Mouse (Mus musculus) liver, embryonic 15.5 days (tissue): ENCODE measurements around the gene Itga9. TPM values are rescaled to one million over a fixed set of nuclear protein-coding genes. Genes with fewer than 3 reads are reported as not detected.

Experiments
- ATAC-seq: fragments of 200-750 bp; cut with Nextera tagmentation; 2 replicates; pipeline ENCODE4 v1.8.0; 2017; ENCODE audit warnings: moderate number of reproducible peaks, mild to moderate bottlenecking, moderate library complexity; ENCODE audit not compliant: insufficient read depth
- H3K27ac ChIP-seq: fragments of 300-500 bp; sonication (generic); replicated peaks from 2 replicates; pipeline ENCODE4 v1.5.1; 2015; ENCODE audit warnings: mild to moderate bottlenecking, inconsistent platforms
- H3K27me3 ChIP-seq: fragments of 300-500 bp; sonication (generic); 2 replicates; pipeline ENCODE4 v1.6.1; 2015; ENCODE audit warnings: mild to moderate bottlenecking, inconsistent platforms
- H3K36me3 ChIP-seq: fragments of 300-500 bp; sonication (generic); replicated peaks from 2 replicates; pipeline ENCODE4 v1.6.1; 2015; ENCODE audit warnings: moderate library complexity, mild to moderate bottlenecking, inconsistent platforms
- H3K4me1 ChIP-seq: fragments of 300-500 bp; sonication (generic); replicated peaks from 2 replicates; pipeline ENCODE4 v1.6.1; 2015; ENCODE audit warnings: inconsistent platforms
- H3K4me2 ChIP-seq: fragments of 300-500 bp; sonication (generic); 2 replicates; pipeline ENCODE4 v1.6.1; 2015; ENCODE audit warnings: moderate library complexity, mild to moderate bottlenecking, inconsistent platforms
- H3K4me3 ChIP-seq: fragments of 300-500 bp; sonication (generic); replicated peaks from 2 replicates; pipeline ENCODE4 v1.5.1; 2015; ENCODE audit warnings: mild to moderate bottlenecking, inconsistent platforms
- H3K9ac ChIP-seq: fragments of 300-500 bp; sonication (generic); 2 replicates; pipeline ENCODE4 v1.6.1; 2015; ENCODE audit warnings: moderate library complexity, mild to moderate bottlenecking, inconsistent platforms
- H3K9me3 ChIP-seq: fragments of 300-500 bp; sonication (generic); replicated peaks from 2 replicates; pipeline ENCODE4 v1.6.1; 2016; ENCODE audit warnings: inconsistent platforms
- WGBS: fragments of 180-500 bp; shearing (Covaris S2); methylation state at CpG from one replicate; pipeline ENCODE4 v1.1.7; 2015; ENCODE audit warnings: mixed read lengths; ENCODE audit not compliant: insufficient replicate concordance; 5-methylcytosine and 5-hydroxymethylcytosine counted together
- polyA plus RNA-seq: library from polyadenylated mRNA; unstranded; fragments of >200 nt; fragmentation: Nextera tagmentation; extraction: Ambion mirVana; gene quantifications from 2 replicates; pipeline ENCODE4 v1.2.1, GENCODE M21; 2015

Gene Itga9
- polyA plus RNA-seq, 1 experiment from 2014 or later: 3.4 TPM

DNA sequence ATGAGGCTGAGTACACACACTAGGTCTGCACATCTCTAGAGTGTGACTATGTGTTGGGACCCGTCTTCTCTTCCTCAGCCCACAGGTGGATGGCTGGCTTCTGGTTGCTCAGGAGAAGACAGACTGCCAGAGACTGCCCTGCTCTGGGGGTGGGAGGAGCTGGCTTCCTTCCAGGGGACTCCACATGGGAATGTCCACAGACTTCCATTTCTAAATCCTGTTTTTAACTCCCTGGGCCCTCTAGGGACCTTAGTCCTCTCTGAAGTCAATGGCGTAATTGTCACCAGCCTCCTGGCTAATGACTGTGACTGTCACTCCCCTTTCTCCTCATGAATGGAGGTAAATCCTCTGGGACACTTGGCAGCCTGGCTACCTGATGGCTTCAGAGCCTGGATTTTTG is 45.4 kb downstream of the Itga9 start:
- Histone ChIP-seq H3K4me2 (no peak overlapping the region), H3K27me3 (no peaks in the 10 kb centered on the region), H3K9ac (no peak overlapping the region), H3K36me3 (no peaks in the 10 kb centered on the region), H3K4me3 (no peak overlapping the region), H3K27ac (no peak overlapping the region), H3K9me3 (no peaks in the 10 kb centered on the region), H3K4me1 (no peaks in the 10 kb centered on the region)
- ATAC-seq: no peak
- WGBS: 64% methylated on average over 2 of the region's 2 CpGs

DNA sequence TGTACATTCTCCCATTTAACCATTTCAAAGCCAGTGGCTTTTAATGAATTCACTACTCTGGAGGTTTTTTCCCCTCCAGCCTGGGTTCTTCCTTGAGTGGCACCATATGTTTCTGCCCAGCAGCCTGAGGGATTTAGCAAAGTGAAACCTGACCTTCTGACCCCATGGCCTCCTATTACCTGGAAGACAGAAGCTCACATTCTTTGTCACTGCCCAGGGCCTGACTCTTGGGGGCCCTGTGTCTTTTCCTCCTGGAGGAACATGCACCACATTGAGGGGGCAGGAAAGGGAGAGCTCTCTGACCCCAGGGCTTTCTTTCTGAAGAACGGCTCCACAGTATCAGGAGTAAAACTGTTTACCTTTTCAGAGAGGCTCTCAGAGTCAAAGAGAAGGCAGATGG is 46.9 kb downstream of the Itga9 start:
- Histone ChIP-seq H3K9me3 (no peaks in the 10 kb centered on the region), H3K36me3 (no peaks in the 10 kb centered on the region), H3K4me2 (no peak overlapping the region), H3K9ac (no peak overlapping the region), H3K4me1 (no peaks in the 10 kb centered on the region), H3K4me3 (no peak overlapping the region), H3K27me3 (no peaks in the 10 kb centered on the region), H3K27ac (no peak overlapping the region)
- 64% methylated on average over 1 of the region's 1 CpGs for whole genome bisulfite sequencing
- ATAC-seq: no peak

DNA sequence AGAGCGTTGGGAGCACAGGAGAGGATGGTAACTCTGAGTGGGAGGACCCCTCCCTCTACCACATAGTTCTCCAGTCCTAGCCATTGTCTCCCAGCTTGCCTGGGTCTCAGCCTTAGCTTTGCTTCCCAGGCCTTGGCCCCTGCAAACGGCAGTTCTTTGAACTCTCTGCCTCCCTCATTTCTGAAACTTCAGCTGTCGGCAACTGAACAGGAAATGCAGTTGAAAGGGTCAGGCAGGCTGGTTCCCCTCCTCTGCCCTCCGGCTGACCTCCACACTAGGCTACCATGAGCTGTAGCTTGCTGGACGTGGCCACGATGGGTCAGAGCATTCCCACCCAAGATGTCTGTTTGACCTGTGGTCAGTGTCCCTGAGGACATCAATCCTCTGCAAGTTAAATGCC is 48.5 kb downstream of the Itga9 start:
- WGBS: 22% methylated on average over 6 of the region's 6 CpGs
- Histone ChIP-seq H3K4me1 (no peaks in the 10 kb centered on the region), H3K4me2 (no peak overlapping the region), H3K27ac (no peak overlapping the region), H3K4me3 (no peak overlapping the region), H3K9me3 (no peaks in the 10 kb centered on the region), H3K36me3 (no peaks in the 10 kb centered on the region), H3K9ac (no peak overlapping the region), H3K27me3 (no peaks in the 10 kb centered on the region)
- ATAC-seq: peak; percentile 31; the same call in 1 of the 2 replicates

DNA sequence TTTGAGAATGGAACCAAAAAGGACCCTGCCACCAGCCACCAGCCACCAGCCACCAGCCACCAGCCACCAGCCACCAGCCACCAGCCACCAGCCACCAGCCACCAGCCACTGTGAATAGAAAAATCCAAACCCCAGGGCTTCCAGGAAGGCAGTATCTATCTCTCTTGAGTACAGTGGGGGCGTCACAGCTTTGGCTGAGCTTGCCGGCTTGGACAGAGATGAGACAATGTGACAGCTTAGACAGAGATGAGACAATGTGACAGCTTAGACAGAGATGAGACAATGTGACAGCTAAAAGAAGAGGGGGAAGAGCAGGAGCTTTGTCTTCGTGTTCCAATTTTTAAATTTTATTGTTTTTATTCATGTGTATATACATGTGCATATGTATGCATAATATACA is 49.2 kb downstream of the Itga9 start:
- Histone ChIP-seq H3K9ac (no peak overlapping the region), H3K4me3 (no peak overlapping the region), H3K4me2 (no peak overlapping the region), H3K27ac (no peak overlapping the region), H3K27me3 (no peaks in the 10 kb centered on the region), H3K4me1 (no peaks in the 10 kb centered on the region), H3K9me3 (no peaks in the 10 kb centered on the region), H3K36me3 (no peaks in the 10 kb centered on the region)
- WGBS: 56% methylated on average over 3 of the region's 3 CpGs
- no peak for ATAC-seq

DNA sequence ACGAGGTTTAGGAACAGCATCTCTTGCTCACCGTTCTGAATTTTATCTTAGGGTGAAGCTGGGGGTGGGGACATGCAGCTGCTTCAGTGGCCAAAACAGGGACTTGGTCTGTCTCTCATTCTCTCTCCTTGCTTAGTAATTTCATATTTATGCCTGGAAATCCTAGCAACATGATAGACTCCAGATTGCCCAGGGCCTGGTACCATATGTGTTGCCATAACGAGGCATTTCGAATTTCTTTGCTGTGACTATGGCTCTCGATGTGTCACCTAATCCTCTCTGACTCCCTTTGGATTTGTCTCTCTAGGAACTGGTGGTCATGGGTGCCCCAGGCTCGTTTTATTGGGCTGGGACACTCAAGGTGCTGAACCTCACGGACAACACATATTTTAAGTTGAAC is 51.7 kb downstream of the Itga9 start:
- Histone ChIP-seq H3K36me3 (no peaks in the 10 kb centered on the region), H3K27ac (no peak overlapping the region), H3K9ac (no peak overlapping the region), H3K27me3 (no peaks in the 10 kb centered on the region), H3K9me3 (no peaks in the 10 kb centered on the region), H3K4me3 (no peak overlapping the region), H3K4me1 (no peaks in the 10 kb centered on the region), H3K4me2 (no peak overlapping the region)
- no peak for ATAC-seq
- WGBS: 65% methylated on average over 7 of the region's 7 CpGs

DNA sequence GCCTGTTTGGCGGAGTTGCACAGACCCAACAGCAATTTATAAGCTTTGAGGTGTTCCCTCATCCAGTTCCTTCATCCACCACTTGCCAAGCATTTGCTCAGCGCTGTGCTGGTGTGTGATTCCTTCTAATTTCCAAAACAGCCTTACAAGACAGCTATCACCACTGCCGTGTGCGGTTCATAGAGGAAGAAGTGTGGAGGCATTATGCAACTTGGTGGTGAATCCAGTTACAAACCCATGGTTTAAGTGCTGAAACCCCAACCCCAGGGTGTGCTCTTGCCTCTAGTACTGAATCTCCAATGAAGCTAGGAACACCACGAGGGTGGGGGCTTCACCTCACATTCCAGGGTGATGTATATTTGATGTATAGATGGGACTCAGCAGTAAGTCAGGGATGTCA is 53.3 kb downstream of the Itga9 start:
- Histone ChIP-seq H3K36me3 (no peaks in the 10 kb centered on the region), H3K9me3 (no peaks in the 10 kb centered on the region), H3K4me2 (no peak overlapping the region), H3K4me1 (no peaks in the 10 kb centered on the region), H3K9ac (no peak overlapping the region), H3K27ac (no peak overlapping the region), H3K27me3 (no peaks in the 10 kb centered on the region), H3K4me3 (no peak overlapping the region)
- ATAC-seq: no peak
- whole genome bisulfite sequencing: 55% methylated on average over 5 of the region's 5 CpGs

DNA sequence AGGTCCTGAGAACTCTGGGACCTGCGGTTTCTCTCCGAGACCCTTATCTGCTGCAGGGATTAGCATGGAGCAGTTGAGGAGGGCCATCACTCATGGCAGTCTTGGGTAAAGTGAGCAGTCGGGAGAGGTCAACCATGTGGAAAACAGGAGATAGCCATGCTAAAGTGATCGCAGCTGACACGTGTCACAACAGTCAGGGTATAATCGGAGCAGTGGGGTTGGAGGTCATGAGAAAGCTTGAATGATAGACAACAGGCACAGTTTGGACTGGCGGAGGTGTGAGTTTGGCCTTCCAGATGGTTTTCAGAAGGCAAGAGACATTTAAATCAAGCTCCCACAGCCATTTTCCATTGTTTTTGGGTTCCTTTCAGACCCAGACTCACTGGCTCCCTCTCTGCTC is 53.8 kb downstream of the Itga9 start:
- Histone ChIP-seq H3K4me1 (no peaks in the 10 kb centered on the region), H3K4me2 (no peak overlapping the region), H3K27me3 (no peaks in the 10 kb centered on the region), H3K4me3 (no peak overlapping the region), H3K9me3 (no peaks in the 10 kb centered on the region), H3K9ac (no peak overlapping the region), H3K36me3 (no peaks in the 10 kb centered on the region), H3K27ac (no peak overlapping the region)
- WGBS: 66% methylated on average over 7 of the region's 7 CpGs
- no peak for ATAC-seq

DNA sequence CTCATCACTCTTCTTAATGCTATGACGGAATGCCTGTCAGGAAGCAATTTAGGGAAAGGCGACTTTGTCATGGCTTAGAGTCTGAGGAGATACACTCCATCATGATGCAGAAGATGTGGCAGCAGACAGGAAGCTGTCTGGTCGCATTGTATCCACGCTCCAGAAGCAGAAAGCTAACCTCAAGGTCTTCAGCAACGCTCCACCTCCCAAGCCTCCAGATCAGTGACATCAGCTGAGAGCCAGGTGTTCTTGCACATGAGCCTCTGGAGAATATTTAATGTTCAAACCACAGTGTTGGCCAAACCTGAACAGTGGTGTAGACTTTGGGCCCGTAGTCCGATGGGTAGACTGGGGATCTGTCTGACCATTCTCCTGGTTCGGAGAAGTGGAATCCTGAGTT is 55.5 kb downstream of the Itga9 start:
- Histone ChIP-seq H3K36me3 (no peaks in the 10 kb centered on the region), H3K27me3 (no peaks in the 10 kb centered on the region), H3K9ac (no peak overlapping the region), H3K4me3 (no peak overlapping the region), H3K4me1 (no peaks in the 10 kb centered on the region), H3K9me3 (no peaks in the 10 kb centered on the region), H3K4me2 (no peak overlapping the region), H3K27ac (no peak overlapping the region)
- no peak for ATAC-seq
- WGBS: 64% methylated on average over 8 of the region's 8 CpGs

DNA sequence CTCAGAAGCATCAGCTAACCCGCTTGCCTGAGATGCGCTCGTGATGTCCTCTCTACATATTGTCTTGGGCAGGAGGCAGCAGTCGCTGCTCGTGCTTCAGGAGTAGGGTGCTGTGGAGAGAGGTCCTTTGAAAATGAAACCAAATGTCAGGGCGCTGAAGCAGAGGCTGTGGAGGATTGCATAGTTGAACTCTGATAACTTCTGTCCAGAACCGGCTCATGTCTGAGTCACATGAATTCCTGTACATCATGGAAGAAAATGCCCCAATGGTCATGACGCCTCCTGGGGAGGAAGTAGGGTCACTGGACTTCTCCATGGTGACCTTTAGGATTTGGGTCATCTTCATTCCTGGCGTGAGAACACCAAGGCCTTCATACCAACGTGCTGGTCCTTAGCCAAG is 56.0 kb downstream of the Itga9 start:
- peak; percentile 25; the same call in 1 of the 2 replicates for ATAC-seq
- no peak overlapping the region for H3K27ac ChIP-seq
- no peak overlapping the region for H3K9ac ChIP-seq

DNA sequence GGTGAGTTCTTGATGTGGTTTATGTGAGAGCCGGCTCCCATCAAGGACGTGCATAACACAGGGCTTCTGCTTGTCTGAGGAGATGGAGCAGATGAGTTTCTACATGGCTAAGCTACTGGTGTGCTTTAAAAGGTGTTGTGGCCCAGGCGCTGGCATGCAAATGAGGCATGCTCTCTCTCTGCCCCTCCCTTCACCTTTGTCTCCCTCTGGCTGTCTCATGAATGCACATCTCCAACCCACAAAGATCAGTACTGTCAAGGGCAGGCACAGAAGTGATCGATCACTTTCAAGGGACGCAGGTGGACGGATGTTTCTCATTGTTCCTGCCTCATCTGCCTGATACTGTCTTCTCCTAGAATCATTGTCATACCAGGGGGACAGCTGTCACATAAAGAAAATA is 57.4 kb downstream of the Itga9 start:
- H3K9ac ChIP-seq: no peak overlapping the region
- 58% methylated on average over 6 of the region's 6 CpGs for WGBS
- ATAC-seq: no peak
- H3K27me3 ChIP-seq: no peaks in the 10 kb centered on the region
- no peak overlapping the region for H3K4me2 ChIP-seq
- H3K4me1 ChIP-seq: no peaks in the 10 kb centered on the region
- no peak overlapping the region for H3K27ac ChIP-seq
- H3K36me3 ChIP-seq: no peaks in the 10 kb centered on the region
- H3K4me3 ChIP-seq: no peak overlapping the region
- H3K9me3 ChIP-seq: no peaks in the 10 kb centered on the region

More for the DNA sequence above, 56.0 kb downstream of the Itga9 start:
- H3K4me1 ChIP-seq: no peaks in the 10 kb centered on the region
- no peak overlapping the region for H3K4me3 ChIP-seq
- WGBS: 62% methylated on average over 10 of the region's 10 CpGs
- no peaks in the 10 kb centered on the region for H3K27me3 ChIP-seq
- no peaks in the 10 kb centered on the region for H3K36me3 ChIP-seq
- no peak overlapping the region for H3K4me2 ChIP-seq
- no peaks in the 10 kb centered on the region for H3K9me3 ChIP-seq

DNA sequence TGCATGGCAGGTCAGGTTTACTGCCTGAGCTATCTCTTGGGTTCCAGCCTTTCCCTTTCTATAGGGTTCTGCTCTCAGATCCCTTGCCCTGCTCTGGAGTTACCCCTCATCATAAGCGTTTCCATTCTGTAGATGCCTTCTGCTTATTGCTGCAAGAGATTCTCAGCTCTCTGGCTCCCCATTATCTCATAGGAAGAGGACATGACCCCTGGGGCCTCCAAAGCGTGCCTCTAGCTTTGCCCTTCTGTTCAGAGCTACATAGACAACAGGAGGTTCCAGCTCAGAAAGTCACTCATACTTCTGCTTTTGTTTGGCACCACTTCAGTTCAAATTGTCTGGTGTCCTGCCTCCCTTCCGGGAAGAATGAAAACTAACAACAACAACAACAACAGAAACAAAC is 59.6 kb downstream of the Itga9 start:
- 49% methylated on average over 3 of the region's 3 CpGs for WGBS
- Histone ChIP-seq H3K27me3 (no peaks in the 10 kb centered on the region), H3K4me1 (no peaks in the 10 kb centered on the region), H3K9me3 (no peaks in the 10 kb centered on the region), H3K4me3 (no peak overlapping the region), H3K9ac (no peak overlapping the region), H3K36me3 (no peaks in the 10 kb centered on the region), H3K4me2 (no peak overlapping the region), H3K27ac (no peak overlapping the region)
- ATAC-seq: no peak

DNA sequence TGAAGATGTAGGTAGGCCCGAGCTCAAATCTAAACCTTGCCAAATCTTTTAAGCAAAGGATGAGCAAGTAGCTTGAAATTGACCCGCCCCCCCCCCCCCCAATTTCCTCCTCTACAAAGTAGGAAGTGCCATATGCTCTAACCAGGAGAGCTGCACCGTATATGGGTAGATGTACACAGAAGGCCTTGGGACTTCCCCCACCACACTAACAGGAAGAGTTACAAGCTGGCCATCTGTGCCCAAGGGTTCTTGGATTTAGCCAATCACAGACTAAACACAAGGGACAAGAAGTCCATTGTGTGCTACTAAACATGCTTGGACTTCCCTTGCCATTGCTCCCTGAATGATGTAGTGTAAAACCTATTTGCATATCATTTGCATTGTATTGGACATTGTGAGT is 63.2 kb downstream of the Itga9 start:
- Histone ChIP-seq H3K4me3 (no peak overlapping the region), H3K9me3 (no peaks in the 10 kb centered on the region), H3K4me1 (no peaks in the 10 kb centered on the region), H3K9ac (no peak overlapping the region), H3K27ac (no peak overlapping the region), H3K27me3 (no peaks in the 10 kb centered on the region), H3K36me3 (no peaks in the 10 kb centered on the region), H3K4me2 (no peak overlapping the region)
- 25% methylated on average over 3 of the region's 3 CpGs for WGBS
- ATAC-seq: peak; percentile 38; the same call in 1 of the 2 replicates
